Mouse (Mus musculus) embryonic fibroblast, embryonic 13.5 days (primary cell): Measurements from ENCODE around the gene Plekhg5.

Experiments used
- CTCF ChIP-seq: IDR thresholded peaks from 2 replicates; pipeline ENCODE4 v1.5.1; 2011; ENCODE audit warnings: mild to moderate bottlenecking, control low read depth, low read length, moderate library complexity, borderline replicate concordance; ENCODE audit not compliant: insufficient read depth
- POLR2A ChIP-seq: IDR thresholded peaks from 2 replicates; pipeline ENCODE4 v1.6.1; 2011; ENCODE audit warnings: low read depth, mild to moderate bottlenecking, control low read depth, low read length, moderate library complexity

- no peak for TF ChIP-seq POLR2A
- TF ChIP-seq CTCF: 0 out of 2 replicates have a peak, but pooled peaks have one; percentile 7
Observed at GRCm38 (mm10) chr4:152136112-152136875, 64.0 kb downstream of the Plekhg5 start.
